Mouse (Mus musculus) embryonic facial prominence, embryonic 15.5 days (tissue): ENCODE measurements around the gene Gm17655. TPM values are rescaled to one million over a fixed set of nuclear protein-coding genes. Genes with fewer than 3 reads are reported as not detected.
"Not testable (repeated sequence)": the region's sequence is repeated elsewhere in the genome, so short reads cannot be mapped to it uniquely, and the experiment has no call there.

Experiments used
- ATAC-seq: fragments of 200-750 bp; cut with Nextera tagmentation; 2 replicates; pipeline ENCODE4 v1.8.0; 2017; ENCODE audit warnings: low read depth, moderate TSS enrichment; ENCODE audit not compliant: insufficient number of reproducible peaks, low FRiP score, low TSS enrichment
- H3K27ac ChIP-seq: fragments of 300-500 bp; sonication (generic); replicated peaks from 2 replicates; pipeline ENCODE4 v1.5.1; 2015; ENCODE audit warnings: mild to moderate bottlenecking, inconsistent platforms
- H3K27me3 ChIP-seq: fragments of 300-500 bp; sonication (generic); 2 replicates; pipeline ENCODE4 v1.6.1; 2015; ENCODE audit warnings: inconsistent platforms
- H3K36me3 ChIP-seq: fragments of 300-500 bp; sonication (generic); 2 replicates; pipeline ENCODE4 v1.6.1; 2015; ENCODE audit warnings: mild to moderate bottlenecking, inconsistent platforms
- H3K4me1 ChIP-seq: fragments of 300-500 bp; sonication (generic); 2 replicates; pipeline ENCODE4 v1.6.1; 2015; ENCODE audit warnings: inconsistent platforms
- H3K4me2 ChIP-seq: fragments of 300-500 bp; sonication (generic); replicated peaks from 2 replicates; pipeline ENCODE4 v1.6.1; 2015; ENCODE audit warnings: mild to moderate bottlenecking, inconsistent platforms
- H3K4me3 ChIP-seq: fragments of 300-500 bp; sonication (generic); replicated peaks from 2 replicates; pipeline ENCODE4 v1.5.1; 2015; ENCODE audit warnings: mild to moderate bottlenecking, inconsistent platforms
- H3K9ac ChIP-seq: fragments of 300-500 bp; sonication (generic); 2 replicates; pipeline ENCODE4 v1.6.1; 2015; ENCODE audit warnings: inconsistent platforms
- H3K9me3 ChIP-seq: fragments of 300-500 bp; sonication (generic); replicated peaks from 2 replicates; pipeline ENCODE4 v1.6.1; 2016; ENCODE audit warnings: inconsistent platforms
- WGBS: fragments of 180-500 bp; shearing (Covaris S2); methylation state at CpG from one replicate; pipeline ENCODE4 v1.1.7; 2015; 5-methylcytosine and 5-hydroxymethylcytosine counted together
- polyA plus RNA-seq: library from polyadenylated mRNA; unstranded; fragments of >200 nt; fragmentation: Nextera tagmentation; extraction: Ambion mirVana; gene quantifications from 2 replicates; pipeline ENCODE4 v1.2.1, GENCODE M21; 2015

Gene Gm17655
- 2.3 and 3.8 TPM in 2 replicates for polyA plus RNA-seq

DNA sequence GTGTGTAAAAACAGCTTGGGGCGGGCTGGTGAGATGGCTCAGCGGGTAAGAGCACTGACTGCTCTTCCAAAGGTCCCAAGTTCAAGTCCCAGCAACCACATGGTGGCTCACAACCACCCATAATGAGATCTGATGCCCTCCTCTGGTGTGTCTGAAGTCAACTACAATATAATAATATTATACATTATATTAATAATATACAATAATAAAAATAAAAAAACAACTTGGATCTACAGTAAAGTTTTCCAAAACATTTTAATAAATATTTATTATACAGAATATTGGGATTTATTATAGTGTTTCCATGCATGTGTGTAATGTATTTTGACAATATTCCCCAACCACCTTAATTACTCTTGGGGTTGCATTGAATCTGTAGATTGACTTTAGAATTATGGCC is at the start of gene Gm17655:
TSS of gene Gm17655 (minus strand) at position 101 of the 400 bp plus-strand sequence.
- WGBS, result 96% methylated on average over 2 of the region's 2 CpGs
- not testable (repeated sequence) for H3K9ac ChIP-seq

DNA sequence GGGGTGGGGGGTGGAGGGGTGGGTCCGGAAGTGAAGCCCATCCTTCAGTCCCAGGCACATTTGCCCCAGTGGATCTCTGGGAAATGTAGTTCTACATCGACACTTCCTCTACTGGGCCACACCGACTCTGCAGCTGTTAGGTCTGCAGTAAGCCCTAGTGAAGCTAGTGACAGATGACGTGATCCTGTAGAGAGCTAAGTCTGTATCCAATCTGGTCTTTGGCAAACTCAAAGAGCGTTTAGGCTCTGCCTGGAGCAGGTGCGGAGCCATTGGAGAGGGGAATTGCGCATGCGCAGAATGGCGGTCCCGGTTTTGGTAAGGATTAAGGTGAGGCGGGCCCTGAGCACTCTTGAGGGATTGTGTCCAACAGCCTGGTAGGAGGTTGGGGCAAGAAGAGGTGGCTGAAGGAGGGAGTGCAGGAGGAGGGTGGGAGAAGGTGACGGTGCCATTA is 37.7 kb upstream of the Gm17655 start, which contains the start of gene Zfp605:
TSS of gene Zfp605 (plus strand) at position 102 of the 451 bp plus-strand sequence.
- Histone ChIP-seq H3K36me3 (peaks cover 37% of the 10 kb centered on the region), H3K9me3 (0 out of 2 replicates have a peak, but pooled peaks cover 3% of the 10 kb centered on the region), H3K4me3 (peak within 1 kb of the TSS; percentile 69), H3K4me2 (peak within 1 kb of the TSS; percentile 67), H3K27me3 (no peaks in the 10 kb centered on the region), H3K27ac (peak within 1 kb of the TSS; percentile 78), H3K4me1 (peaks cover 15% of the 10 kb centered on the region), H3K9ac (peak within 1 kb of the TSS; percentile 58)
- peak; percentile 42 for ATAC-seq
- WGBS, result 2% methylated on average over 12 of the region's 12 CpGs

More for the DNA sequence above, at the start of gene Gm17655:
- not testable (repeated sequence) for H3K36me3 ChIP-seq, ATAC-seq, H3K27ac ChIP-seq, H3K4me1 ChIP-seq, H3K27me3 ChIP-seq, H3K4me3 ChIP-seq, H3K4me2 ChIP-seq
- H3K9me3 ChIP-seq, result peaks cover 18% of the 10 kb centered on the region

DNA sequence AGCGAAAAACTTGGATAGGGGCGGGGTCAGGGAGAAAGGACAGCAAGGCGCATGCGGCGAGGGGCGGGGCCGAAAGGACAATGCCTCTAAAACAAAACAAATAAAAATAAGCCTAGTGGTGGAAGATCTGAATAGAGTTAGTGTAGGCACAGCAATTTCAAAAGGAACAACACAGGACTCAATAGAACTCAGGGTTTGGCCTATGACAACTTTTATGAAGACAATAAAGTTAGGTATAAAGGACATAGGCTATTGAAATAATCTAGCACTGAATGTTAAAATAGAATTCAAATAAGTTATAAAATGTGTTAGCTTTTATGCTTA is 36.0 kb upstream of the Gm17655 start:
- Histone ChIP-seq H3K9ac (peak overlapping the region; percentile 77; the same call in 1 of the 2 replicates), H3K36me3 (peaks cover 43% of the 10 kb centered on the region), H3K4me1 (peaks cover 15% of the 10 kb centered on the region), H3K27me3 (no peaks in the 10 kb centered on the region), H3K9me3 (0 out of 2 replicates have a peak, but pooled peaks cover 3% of the 10 kb centered on the region), H3K4me2 (peak overlapping the region; percentile 80), H3K27ac (peak overlapping the region; percentile 99), H3K4me3 (peak overlapping the region; percentile 77)
- ATAC-seq, result no peak
- WGBS, result under 1% methylated on average over 7 of the region's 7 CpGs

DNA sequence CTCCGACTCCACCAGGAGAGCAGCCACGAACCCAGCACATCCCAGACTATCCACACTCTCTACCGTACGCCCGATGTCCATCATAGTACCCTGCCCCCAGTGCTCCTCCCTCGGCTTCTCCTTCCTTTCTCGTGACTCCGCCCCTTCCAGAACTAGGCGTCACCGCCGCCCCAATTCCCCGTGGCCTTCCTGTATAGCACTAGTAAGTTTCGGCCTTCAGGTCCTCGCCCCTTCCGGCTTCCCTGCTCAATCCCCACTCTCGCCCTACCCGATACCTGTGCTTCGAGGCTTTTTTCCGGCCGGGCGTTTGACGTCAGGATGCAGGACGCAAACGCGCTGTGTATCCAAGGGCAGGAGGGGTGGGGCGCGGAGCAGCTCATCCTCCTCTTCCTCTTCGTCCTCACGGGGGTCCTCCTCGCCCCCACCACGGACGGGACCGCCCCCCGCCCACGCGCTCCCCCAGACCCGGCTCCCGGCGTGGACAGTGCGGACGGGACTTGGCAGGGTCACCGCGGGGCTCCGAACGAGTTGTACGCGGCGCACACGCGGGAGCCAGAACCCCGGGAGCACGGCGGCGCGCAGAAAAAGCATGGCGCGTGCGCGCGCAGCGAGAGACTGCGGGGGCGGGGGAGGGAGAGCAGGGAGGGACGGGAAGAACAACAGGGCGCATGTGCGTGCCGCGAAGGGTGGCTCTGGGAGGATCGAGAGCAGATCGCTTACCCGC is 35.4 kb upstream of the Gm17655 start, which contains the start of gene Gtpbp6:
TSS of gene Gtpbp6 (minus strand) at position 617 of the 724 bp plus-strand sequence.
- Histone ChIP-seq H3K27ac (peak within 1 kb of the TSS; percentile 99), H3K4me1 (peaks cover 15% of the 10 kb centered on the region), H3K36me3 (peaks cover 42% of the 10 kb centered on the region), H3K4me3 (peak within 1 kb of the TSS; percentile 77), H3K9ac (peak within 1 kb of the TSS; percentile 77), H3K9me3 (0 out of 2 replicates have a peak, but pooled peaks cover 3% of the 10 kb centered on the region), H3K27me3 (no peaks in the 10 kb centered on the region), H3K4me2 (peak within 1 kb of the TSS; percentile 80)
- ATAC-seq, result peak; percentile 90
- WGBS, result under 1% methylated on average over 71 of the region's 71 CpGs

DNA sequence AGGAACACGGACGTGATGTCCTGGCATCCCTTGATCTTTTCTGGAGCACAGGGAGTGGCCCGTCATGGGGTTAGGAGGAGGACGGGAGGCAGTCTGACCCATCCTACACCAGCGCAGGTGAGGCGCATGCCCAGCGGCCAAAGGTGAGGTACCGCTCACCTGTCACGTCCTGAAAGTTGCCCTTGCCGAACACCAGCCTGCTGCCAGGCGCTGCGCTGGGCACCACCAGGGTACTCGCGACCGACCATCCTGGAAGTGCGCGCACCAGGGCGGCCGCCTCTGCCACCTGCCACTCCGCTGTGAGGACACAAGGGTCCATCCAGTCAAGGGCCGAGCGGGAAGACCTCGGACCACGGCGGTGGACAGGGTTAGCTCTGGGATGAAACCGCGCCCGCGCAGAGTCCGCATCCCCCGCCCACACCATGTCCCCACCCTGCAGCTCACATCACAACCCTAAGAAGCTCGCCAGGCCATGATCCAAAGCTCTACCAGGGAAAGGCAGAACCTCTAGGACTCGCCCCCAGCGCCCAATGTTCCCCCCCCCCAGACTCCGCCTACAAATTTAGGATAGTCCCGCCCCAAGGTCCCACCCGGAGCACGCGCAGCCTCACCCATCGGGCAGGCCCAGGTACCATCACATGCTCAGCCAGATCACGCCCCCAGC is 34.7 kb upstream of the Gm17655 start:
- Histone ChIP-seq H3K9me3 (0 out of 2 replicates have a peak, but pooled peaks cover 3% of the 10 kb centered on the region), H3K4me3 (peak overlapping the region; percentile 77), H3K9ac (peak overlapping the region; percentile 77), H3K4me2 (peak overlapping the region; percentile 80), H3K4me1 (peaks cover 18% of the 10 kb centered on the region), H3K27ac (peak overlapping the region; percentile 99), H3K36me3 (peaks cover 38% of the 10 kb centered on the region), H3K27me3 (no peaks in the 10 kb centered on the region)
- peak; percentile 25; the same call in 1 of the 2 replicates for ATAC-seq
- 13% methylated on average over 41 of the region's 41 CpGs for WGBS

DNA sequence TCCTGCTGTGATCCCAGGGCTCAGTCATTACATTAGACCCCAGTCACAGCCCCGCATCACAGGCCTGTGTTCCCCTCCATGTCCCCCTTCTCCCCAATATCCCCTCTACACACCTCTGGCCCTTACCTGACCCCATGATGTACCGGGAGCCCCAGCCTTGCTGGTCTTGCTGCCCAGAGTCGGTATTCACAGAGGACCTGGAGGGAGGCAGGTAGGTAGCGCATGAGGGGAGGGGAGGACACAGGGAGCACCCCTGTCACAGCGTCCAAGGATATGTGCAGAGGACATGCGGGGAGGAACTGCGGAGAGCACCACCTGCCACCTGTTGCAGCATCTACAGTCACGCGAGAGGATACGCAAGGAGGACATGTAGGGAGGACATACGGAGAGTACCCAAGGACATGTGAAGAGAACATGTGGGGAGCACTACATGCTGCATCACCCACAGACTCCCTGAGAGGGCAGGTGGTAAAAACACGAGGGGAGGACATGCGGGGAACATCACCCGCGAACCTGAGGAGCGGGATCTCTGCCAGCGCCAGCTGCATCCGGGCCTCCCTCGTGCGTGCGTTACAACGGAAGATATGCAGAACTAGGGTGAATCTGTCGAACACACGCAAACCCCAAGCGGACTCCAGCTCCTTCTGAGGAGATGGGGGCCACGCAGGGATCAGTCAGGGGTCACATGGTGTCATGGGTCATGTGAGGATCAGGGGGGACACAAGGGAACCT is 34.0 kb upstream of the Gm17655 start:
- 0 out of 2 replicates have a peak, but pooled peaks cover 3% of the 10 kb centered on the region for H3K9me3 ChIP-seq
- ATAC-seq, result no peak
- WGBS, result 94% methylated on average over 26 of the region's 26 CpGs
- peak overlapping the region; percentile 80 for H3K4me2 ChIP-seq
- H3K4me1 ChIP-seq, result peaks cover 25% of the 10 kb centered on the region
- no peak overlapping the region for H3K9ac ChIP-seq
- peak overlapping the region; percentile 77 for H3K4me3 ChIP-seq
- H3K27ac ChIP-seq, result no peak overlapping the region
- H3K27me3 ChIP-seq, result no peaks in the 10 kb centered on the region
- peaks cover 38% of the 10 kb centered on the region for H3K36me3 ChIP-seq

DNA sequence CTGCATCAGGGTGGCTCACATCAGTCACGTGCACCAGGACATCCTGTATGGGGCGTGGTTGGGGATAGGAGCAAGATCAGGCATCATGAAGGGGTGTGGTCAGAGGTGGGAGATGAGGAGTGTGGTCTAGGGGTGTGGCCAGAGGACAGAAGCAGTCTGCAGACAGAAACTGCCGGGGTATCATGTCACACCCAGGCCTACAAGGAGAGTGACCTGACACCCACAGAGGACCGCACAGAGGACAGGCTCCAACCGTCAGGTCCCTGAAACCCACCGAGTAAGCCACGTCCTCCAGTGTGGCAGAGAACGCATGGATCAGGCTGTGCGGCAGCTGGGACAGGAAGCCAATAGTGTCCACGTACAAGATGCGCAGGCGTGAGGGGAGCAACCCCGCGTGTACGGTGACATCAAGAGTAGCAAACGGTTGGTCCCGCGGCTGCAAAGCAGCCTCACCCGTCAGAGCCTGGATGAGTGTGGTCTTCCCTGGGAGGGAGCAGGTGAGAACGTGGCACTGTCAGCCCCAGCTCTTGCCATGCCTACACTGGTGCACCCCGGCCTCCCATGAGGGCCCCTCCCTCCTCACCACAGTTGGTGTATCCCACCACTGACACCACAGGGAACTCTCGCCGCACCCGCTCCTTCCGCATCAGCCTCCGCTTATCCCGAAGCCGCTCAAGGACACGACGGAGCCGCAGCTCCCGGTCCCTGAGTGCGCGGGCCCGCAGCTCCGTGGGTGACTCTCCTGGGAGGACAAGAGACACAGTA is 32.5 kb upstream of the Gm17655 start:
- ATAC-seq, result no peak
- 0 out of 2 replicates have a peak, but pooled peaks cover 3% of the 10 kb centered on the region for H3K9me3 ChIP-seq
- peaks cover 38% of the 10 kb centered on the region for H3K36me3 ChIP-seq
- 95% methylated on average over 36 of the region's 36 CpGs for WGBS
- H3K9ac ChIP-seq, result no peak overlapping the region
- no peak overlapping the region for H3K4me3 ChIP-seq
- no peak overlapping the region for H3K4me2 ChIP-seq
- H3K4me1 ChIP-seq, result peaks cover 37% of the 10 kb centered on the region
- H3K27me3 ChIP-seq, result no peaks in the 10 kb centered on the region
- no peak overlapping the region for H3K27ac ChIP-seq

DNA sequence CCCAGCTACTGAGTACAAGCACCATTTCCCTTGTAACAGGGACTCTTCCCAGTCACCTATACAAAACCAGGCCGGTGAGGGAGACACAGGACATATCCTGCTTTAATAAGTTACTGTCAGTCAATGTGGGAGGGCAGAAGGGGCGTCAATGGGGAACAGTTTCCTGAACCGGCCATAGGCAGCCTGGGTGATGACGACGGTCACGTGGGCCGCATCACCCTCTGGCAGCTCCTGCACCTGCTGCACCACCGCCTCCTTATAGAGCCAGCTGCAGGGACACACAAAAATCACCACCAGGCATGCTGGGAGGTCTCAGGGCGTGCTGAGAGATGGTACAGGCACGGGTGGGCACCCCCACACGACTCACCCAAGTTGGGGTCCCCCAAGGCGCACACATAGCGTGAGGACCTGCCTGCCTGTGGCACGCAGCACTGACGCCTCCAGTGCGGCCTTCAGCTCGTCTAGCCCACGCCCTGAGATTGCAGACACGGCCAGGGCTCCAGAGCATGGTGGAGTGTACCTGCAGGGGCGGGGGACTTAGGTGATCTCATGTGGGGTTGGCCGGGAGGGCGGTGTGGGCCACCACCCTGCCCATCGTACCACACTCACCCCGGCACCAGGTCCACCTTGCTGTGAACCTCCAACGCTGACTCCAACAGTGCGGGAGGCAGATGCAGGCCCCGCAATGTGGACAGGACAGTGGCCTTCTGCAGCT is 31.7 kb upstream of the Gm17655 start:
- H3K4me1 ChIP-seq, result peaks cover 37% of the 10 kb centered on the region
- no peaks in the 10 kb centered on the region for H3K27me3 ChIP-seq
- no peak overlapping the region for H3K27ac ChIP-seq
- no peak overlapping the region for H3K4me2 ChIP-seq
- 95% methylated on average over 27 of the region's 27 CpGs for WGBS
- H3K4me3 ChIP-seq, result no peak overlapping the region
- H3K36me3 ChIP-seq, result peaks cover 38% of the 10 kb centered on the region
- 0 out of 2 replicates have a peak, but pooled peaks cover 3% of the 10 kb centered on the region for H3K9me3 ChIP-seq
- no peak overlapping the region for H3K9ac ChIP-seq
- ATAC-seq, result no peak

DNA sequence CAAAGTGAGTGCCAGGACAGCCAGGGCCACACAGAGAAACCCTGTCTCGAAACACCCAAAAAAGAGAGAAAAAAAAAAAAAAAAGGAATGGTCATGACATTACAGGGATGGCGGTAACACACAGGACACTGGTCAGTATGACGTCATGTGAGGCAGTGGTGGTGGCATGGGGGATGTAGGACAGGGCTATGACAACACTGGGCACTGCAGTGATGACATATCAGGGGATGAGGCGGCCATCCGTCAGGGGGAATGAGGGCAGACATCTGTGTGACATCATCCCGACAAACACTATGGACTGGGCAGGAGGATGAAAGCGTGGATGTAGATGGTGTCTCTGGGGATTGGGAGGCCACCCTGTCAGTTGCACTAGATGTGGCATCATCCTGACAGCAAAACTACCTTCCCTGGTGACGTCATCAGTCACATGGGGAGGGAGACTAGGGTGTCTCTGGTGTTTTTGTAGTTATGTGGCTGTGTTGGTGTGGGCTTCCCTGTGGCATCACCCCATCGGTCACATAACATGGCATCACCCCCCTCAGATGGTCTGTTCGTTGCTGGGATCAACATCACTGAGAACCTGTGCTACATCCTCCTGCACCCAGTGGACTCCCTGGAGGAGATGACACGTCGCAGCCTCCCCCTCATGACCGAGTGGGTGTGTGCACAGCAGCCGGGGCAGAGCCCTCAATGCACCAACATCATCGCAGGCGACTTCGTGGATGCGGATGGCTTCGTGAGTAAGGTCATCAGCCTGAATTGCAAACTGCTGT is 30.7 kb upstream of the Gm17655 start:
- Histone ChIP-seq H3K4me3 (no peak overlapping the region), H3K36me3 (peaks cover 38% of the 10 kb centered on the region), H3K4me1 (peaks cover 37% of the 10 kb centered on the region), H3K4me2 (no peak overlapping the region), H3K9ac (no peak overlapping the region), H3K27ac (no peak overlapping the region), H3K27me3 (no peaks in the 10 kb centered on the region), H3K9me3 (0 out of 2 replicates have a peak, but pooled peaks cover 3% of the 10 kb centered on the region)
- WGBS, result 94% methylated on average over 19 of the region's 19 CpGs
- ATAC-seq, result no peak
